Mouse (Mus musculus) gastrocnemius, adult 2 months (tissue): ENCODE data around the gene Wdr83os. TPM values are rescaled to one million over a fixed set of nuclear protein-coding genes. Genes with fewer than 3 reads are reported as not detected.

Source experiments
- DNase-seq: peaks from one replicate; pipeline ENCODE4 v3.0.0; 2022
- H3K27ac ChIP-seq: fragments of 200-600 bp; 2 replicates; pipeline ENCODE4 v1.8.1; 2022; ENCODE audit warnings: mild to moderate bottlenecking
- H3K4me3 ChIP-seq: fragments of 200-600 bp; 2 replicates; pipeline ENCODE4 v1.8.1; 2022; ENCODE audit warnings: mild to moderate bottlenecking, moderate library complexity
- CTCF ChIP-seq: fragments of 200-600 bp; IDR thresholded peaks from 2 replicates; pipeline ENCODE4 v1.8.1; 2022; ENCODE audit warnings: antibody characterized with exemption, mild to moderate bottlenecking, moderate library complexity
- intact Hi-C: fragments of 180-260 bp; cut with DNase I; formaldehyde crosslinking; loops from one replicate; pipeline ENCODE4 v1.15.1; 2025
- long read RNA-seq, 2 experiments: library from polyadenylated mRNA; stranded (forward); transcript quantifications; one replicate each; pipeline ENCODE4 v2.0.0; 2021
- total RNA-seq, 2 experiments: library from RNA; stranded (reverse); gene quantifications; 2 replicates each; pipeline ENCODE4 v1.2.3; 2021

Gene Wdr83os
- total RNA-seq: 10 to 100 TPM; 44.2 to 44.9 TPM
- long read RNA-seq, experiment 1, transcript Wdr83os-203 (3 exons, 798 nt): minor isoform, 6 of 25 reads
- long read RNA-seq, experiment 1, transcript Wdr83os-201 (4 exons, 922 nt): major isoform, 19 of 25 reads
- long read RNA-seq, experiment 1, partial matches to known transcripts: 0 of 25 reads
- long read RNA-seq, experiment 1, other reads (novel, unspliced or antisense): 0 of 25 reads
- long read RNA-seq, experiment 2, transcript Wdr83os-201 (4 exons, 922 nt): major isoform, 25 of 29 reads
- long read RNA-seq, experiment 2, partial matches to known transcripts: 0 of 29 reads
- long read RNA-seq, experiment 2, other reads (novel, unspliced or antisense): 1 of 29 reads

DNA sequence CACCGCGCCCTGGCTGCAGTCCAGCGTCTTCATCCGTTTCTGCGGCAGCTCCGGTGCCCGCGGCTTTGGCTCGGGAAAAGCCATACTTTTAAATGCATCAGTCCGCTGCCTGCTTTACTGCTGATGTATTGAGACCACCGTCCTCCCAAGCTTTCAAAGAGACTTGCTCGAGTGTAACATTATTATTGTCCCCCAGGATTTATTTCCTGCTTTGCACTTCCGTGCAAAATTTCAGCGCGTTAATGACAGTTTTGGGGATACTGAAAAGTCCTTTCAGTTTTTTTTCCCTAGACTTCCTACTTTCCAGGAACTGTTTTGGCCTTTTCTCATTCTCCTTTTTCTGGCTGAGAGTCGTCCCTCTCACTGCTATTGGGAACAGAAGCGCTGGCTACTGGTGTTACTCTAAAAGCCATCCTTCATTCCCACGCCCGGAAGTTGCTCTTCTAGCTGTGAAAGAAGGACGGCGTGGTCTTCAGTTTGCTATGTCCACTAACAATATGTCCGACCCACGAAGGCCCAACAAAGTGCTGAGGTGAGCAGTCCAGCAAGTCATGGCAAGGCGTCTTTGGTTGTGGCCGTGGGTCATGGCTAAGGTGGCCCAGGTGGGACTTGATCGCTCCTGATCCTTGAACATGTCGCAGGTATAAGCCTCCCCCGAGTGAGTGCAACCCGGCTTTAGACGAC is at the start of gene Wdr83os:
TSS of gene Wdr83os (plus strand) at position 209 of the 684 bp plus-strand sequence.
- Histone ChIP-seq H3K27ac (peak within 1 kb of the TSS; percentile 92), H3K4me3 (peak within 1 kb of the TSS; percentile 98)
- peak; percentile 59 for DNase-seq
- intact Hi-C loops: no loop called here
- TF ChIP-seq CTCF: no peak

DNA sequence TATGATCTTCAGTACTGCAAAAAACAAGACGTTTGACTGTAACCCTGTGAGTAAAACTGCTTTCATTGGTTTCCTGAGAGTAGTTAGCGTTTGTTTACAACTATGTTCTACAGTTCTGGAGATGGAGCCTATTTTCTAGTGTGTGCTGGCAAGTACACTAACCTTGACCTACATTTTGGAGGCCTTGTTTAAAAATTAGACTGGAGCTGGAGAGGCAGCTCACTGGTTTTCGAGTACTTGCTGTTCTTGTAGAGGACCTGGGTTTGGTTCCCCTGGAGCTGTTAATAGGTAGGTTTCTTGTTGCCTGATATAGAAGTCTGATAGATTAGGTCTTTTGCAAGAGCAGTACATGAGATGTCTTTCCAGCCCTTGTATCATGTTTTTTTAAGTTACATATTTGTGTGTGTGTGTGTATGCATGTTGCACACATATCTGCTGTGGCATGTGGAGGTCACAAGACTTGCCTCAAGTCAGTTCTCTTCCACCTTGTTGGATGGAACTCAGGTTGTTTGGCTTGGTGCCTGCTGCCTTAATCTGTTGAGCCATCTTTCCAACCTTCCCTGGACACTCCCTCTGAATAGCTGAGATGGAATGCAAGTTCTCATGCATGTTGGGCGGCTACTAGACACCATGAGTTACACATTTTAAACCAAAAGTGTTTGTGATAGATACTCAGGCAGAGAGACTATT is 47.8 kb upstream of the Wdr83os start:
- Histone ChIP-seq H3K4me3 (no peak overlapping the region), H3K27ac (peak overlapping the region; percentile 62)
- TF ChIP-seq CTCF: no peak
- intact Hi-C loops: no loop called here
- DNase-seq: no peak

DNA sequence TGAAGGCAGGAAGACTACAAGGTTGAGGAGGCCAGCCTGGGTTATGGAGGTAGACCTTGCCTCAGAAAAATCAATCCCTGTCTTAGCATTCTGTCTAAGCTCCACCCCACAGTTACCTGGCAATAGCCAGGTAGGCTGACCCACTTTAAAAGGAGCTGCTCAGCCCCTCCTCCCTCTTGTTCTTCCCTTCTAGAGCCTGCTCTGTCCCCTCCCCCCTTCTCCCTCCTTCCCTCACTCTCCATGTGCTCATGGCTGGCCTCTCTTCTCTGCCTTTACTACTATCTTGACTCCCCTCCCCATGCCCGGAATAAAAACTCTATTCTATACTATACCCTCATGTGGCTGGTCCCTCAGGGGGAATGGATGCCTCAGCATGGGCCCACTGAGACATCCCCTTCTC is 46.7 kb upstream of the Wdr83os start:
- no peak overlapping the region for H3K27ac ChIP-seq
- no peak for DNase-seq
- TF ChIP-seq CTCF: no peak
- intact Hi-C loops: no loop called here
- no peak overlapping the region for H3K4me3 ChIP-seq

GRCm38 (mm10) chr8:85034764-85035163 is 45.8 kb upstream of the Wdr83os start:
- no peak for TF ChIP-seq CTCF
- peak; percentile 83 for DNase-seq
- Histone ChIP-seq H3K4me3 (peak overlapping the region; percentile 95), H3K27ac (peak overlapping the region; percentile 98)
- intact Hi-C loops: no loop called here

GRCm38 (mm10) chr8:85035165-85035727 is 45.3 kb upstream of the Wdr83os start:
- intact Hi-C loops: no loop called here
- Histone ChIP-seq H3K4me3 (peak overlapping the region; percentile 95), H3K27ac (peak overlapping the region; percentile 98)
- no peak for DNase-seq
- TF ChIP-seq CTCF: no peak

DNA sequence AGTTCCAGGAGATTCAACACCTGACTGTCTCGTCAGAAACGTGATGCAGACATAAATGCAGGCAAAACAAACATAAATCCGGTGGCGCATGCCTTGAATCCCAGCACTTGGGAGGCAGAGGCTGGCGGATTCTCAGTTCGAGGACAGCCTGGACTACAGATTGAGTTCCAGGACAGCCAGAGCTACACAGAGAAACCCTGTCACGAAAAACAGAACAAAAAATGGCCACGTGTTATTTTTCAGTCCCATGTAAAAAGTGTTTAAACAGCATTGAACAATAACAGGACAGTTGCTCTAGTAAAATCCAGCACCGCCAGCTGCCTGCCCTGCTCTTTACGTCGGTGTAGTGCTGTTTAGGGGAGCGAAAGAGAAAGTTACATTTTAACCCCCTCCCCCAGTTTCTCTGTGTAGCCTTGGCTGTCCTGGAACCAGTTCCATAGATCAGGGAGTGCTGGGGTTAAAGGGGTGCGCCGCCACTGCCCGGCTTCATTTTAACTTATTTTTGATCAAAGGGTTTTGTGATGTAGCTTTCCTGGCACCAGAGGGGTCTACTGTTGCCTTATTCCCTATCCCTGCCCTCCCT is 44.7 kb upstream of the Wdr83os start:
- peak overlapping the region; percentile 98 for H3K27ac ChIP-seq
- intact Hi-C loops: no loop called here
- no peak for TF ChIP-seq CTCF
- DNase-seq: no peak
- H3K4me3 ChIP-seq: peak overlapping the region; percentile 95

GRCm38 (mm10) chr8:85036381-85036717 is 44.2 kb upstream of the Wdr83os start:
- DNase-seq: no peak
- H3K27ac ChIP-seq: peak overlapping the region; percentile 98
- TF ChIP-seq CTCF: no peak
- intact Hi-C loops: no loop called here
- peak overlapping the region; percentile 95 for H3K4me3 ChIP-seq

DNA sequence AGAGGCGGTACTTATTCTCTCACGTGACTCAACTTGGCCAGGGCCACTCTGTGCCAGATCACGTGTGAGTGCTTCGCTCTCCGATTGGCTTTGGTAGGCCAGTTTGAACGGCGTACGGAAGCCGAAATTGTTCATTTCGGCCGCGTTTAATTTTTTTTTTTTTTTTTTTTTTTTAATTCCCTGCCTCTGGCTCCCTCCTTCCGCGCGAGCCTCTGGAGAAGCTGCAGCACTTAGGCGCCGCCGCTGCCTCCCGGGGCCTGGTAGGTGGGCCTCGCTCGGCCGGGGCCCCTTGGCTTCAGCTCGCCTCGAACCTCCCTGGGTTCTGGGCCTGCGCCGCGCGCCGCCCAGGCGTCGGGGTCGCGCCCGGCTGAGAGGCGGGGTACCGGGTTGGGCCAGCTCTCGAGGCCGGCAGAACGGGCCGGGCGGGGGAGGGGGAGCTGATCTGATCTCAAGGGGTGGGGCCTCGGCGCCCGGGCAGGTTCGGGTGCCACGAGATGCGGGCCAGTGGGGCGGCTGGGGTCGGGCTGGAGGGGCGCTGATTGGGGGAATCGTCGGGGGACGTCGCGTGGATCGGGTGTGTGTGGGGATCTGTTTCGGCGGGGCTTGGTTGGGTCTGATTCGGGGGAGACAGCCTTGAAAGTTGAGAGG is 43.7 kb upstream of the Wdr83os start, which contains the start of gene Tnpo2:
TSS of gene Tnpo2 (plus strand) at position 198 of the 648 bp plus-strand sequence.
- intact Hi-C loops: no loop called here
- H3K4me3 ChIP-seq: peak within 1 kb of the TSS; percentile 95

GRCm38 (mm10) chr8:85037366-85037680 is 43.2 kb upstream of the Wdr83os start:
- intact Hi-C loops: no loop called here
- TF ChIP-seq CTCF: no peak
- peak; percentile 48 for DNase-seq
- Histone ChIP-seq H3K4me3 (peak overlapping the region; percentile 95), H3K27ac (peak overlapping the region; percentile 98)

More for the DNA sequence above, 43.7 kb upstream of the Wdr83os start, which contains the start of gene Tnpo2:
- DNase-seq: peak; percentile 93
- H3K27ac ChIP-seq: peak within 1 kb of the TSS; percentile 98
- no peak for TF ChIP-seq CTCF

DNA sequence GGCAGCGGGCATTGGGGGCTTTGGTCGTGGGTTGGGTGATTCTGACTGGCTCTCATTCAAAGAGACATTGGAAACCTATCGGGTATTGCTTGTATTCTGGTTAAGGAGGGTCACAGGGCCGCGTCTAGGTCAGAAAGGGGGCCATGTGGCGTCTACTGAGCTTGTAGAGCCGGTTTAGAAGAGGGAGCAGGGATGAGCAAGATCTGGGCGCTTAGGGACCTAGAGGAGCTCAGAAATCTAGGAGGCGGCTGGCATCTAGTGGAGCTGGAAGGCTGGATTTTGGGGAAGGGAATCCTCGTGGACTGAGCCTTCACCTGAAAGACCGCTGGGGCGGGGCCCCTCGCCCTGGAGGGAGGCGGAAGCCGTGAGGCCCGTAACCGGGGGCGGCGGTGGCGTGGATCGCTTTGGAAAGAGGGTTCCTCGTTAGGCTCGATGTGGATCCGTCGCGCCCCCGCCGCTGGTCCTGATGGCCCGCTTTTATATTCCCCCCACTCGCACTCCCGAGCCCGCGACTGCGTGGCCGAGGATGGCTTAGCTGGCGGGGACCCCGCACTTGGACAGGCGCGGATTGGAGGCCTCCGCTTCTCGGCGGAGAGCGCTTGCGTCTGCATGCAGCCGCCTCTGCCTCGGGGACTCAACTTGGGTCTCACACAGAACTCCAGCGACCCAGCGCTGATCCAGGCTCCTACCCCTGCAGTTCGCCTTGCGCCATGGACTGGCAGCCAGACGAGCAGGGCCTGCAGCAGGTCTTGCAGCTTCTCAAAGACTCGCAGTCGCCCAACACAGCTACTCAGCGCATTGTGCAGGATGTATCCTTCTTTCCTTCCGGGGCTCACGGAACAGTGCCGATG is 42.6 kb upstream of the Wdr83os start:
- no peak for TF ChIP-seq CTCF
- intact Hi-C loops: no loop called here
- H3K4me3 ChIP-seq: peak overlapping the region; percentile 95
- peak overlapping the region; percentile 98 for H3K27ac ChIP-seq
- peak; percentile 63 for DNase-seq

DNA sequence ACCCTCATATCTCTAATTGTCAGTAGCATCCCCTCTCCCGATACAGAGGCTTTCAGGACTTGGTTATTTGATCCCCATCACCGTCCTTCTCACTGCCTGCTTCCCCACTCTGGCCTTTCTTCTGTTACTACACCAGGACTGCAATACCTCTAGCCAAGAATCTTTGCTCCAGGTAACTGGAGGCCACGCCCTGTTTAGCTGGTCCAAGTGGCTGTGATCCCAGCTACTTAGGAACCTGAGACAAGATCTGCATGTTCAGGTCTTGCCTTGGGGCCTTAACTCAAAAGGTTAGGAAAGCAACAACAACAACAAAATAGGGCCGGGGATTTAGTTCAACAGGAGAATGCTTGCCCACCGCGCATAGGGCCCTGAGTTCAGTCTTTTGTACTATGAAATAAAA is 36.9 kb upstream of the Wdr83os start:
- Histone ChIP-seq H3K27ac (0 out of 2 replicates have a peak overlapping the region, but pooled peaks have one; percentile 24), H3K4me3 (no peak overlapping the region)
- TF ChIP-seq CTCF: no peak
- no peak for DNase-seq
- intact Hi-C loops: no loop called here
